Mouse (Mus musculus): ENCODE measurements around the gene Fmnl1.

DNA sequence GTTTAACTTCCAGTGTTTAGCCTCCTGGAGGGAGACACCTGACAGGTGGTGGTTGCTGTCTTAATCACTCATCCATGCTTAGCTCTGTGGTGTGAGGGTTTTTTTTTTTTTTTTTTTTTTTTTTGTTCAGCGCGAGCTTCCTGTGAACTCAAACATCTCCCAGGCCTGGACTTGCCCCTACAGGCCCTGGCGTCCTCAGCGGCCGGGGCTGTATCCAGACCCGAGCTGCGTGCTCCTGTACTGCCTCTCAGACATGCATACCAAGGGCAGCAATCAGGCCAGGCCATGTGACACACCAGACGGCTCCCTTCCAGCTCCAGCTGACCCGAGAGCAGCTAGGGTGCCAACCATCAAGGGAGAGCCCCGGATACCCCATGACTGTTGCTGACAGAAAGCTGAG lies 66.0 kb downstream of the Fmnl1 start:
- no peak for TF ChIP-seq POLR2A (IDR thresholded peaks at IDR 0.05; ENCODE audit: insufficient read length, low read depth)
- no peak for TF ChIP-seq MAX (IDR thresholded peaks at IDR 0.05; ENCODE audit: low read depth)
- TF ChIP-seq TCF12 (IDR thresholded peaks at IDR 0.05; ENCODE audit: insufficient read depth, poor library complexity, severe bottlenecking), result no peak

Measured in myocyte (in vitro differentiated cells).